Mouse (Mus musculus) ovary, postnatal 10 days (tissue): ENCODE results near the gene Ppp1r27.
"Not testable (repeated sequence)": the region's sequence is repeated elsewhere in the genome, so short reads cannot be mapped to it uniquely, and the experiment has no call there.

Experiments
- DNase-seq: peaks from one replicate; pipeline ENCODE4 v3.0.0; 2022; ENCODE audit warnings: low spot score

The Ppp1r27 gene

DNA sequence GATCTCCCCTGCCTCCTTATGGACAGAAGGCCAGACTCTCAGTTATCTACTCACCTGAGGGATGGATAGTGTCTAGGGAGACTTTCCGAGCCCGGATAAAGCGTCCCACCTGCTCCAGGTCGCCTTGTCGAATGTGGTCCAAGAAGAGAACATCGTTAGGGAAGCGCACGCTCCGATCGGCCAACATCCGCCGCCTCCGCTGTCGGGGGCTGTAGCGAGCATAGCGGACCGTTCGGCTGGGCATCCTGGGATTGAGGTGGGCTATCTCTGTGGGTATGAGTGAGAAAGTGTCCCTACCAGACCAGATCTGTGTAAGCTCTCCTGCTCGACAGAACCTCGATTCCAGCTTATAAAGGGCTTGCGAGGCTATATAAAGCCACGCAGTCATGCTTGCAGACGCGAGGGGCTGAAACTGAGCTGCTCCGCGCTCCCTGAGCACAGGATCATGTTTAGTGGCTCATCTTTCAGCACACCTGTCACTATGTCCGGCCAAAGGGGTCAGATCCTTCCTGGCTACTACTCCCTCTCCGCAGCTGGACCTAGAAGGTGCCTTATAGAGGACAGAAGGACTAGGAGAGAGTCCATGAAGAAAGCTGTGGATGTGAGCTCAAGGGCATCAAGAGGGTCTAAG, at the start of gene Ppp1r27:
Gene Ppp1r27, minus strand, starts transcription at position 323 of the 631 bp plus-strand sequence.
- DNase-seq: no peak

DNA sequence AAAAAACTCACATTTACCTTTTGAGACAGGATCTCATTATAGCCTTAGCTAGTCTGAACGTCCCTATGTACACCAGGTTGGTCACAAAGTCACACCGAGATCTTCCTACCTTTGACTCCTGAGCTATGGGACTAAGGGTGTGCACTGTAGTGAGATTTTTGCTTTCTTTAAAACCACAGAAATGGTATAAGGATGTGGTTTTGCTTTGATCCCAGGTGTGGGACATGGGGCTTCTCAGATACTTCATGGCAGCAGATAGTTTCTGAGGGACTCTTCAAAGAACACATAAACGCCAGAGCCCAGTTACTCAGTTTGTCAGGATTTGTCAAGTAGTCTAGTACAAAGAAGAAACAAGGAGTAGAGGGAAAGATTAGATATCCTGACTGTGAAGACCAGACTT, 49.8 kb upstream of the Ppp1r27 start:
- no peak for DNase-seq

DNA sequence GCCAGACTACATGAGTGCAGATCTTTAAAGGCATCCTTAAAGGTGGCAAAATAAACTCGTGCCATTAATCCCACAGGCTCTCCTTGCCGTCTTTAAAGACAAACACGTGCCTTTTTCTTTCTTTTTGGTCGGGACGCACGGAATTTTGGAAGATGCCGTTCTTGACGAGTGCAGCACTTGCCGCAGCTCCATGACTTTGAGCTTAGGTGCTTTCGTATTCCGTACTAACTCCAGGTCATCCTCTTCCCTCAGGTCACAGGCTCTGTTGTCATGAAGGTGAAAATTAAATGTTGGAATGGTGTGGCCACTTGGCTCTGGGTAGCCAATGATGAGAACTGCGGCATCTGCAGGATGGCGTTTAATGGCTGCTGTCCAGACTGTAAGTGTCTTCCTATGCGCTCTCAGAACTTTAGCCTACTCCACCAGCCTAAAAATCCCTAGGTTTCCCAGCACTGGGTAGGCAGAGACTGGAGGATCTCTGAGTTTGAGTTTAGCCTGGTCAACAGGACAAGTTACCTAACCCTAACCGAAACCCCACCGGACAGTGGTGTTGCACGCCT, 48.1 kb upstream of the Ppp1r27 start:
- no peak for DNase-seq

- peak; percentile 74 for DNase-seq
Observed at GRCm38 (mm10) chr11:120598283-120598989, 47.5 kb upstream of the Ppp1r27 start, which contains the start of the genes Alyref and Anapc11. Gene Alyref (minus strand): TSS chr11:120598365. Gene Anapc11 (plus strand): TSS chr11:120598421.

GRCm38 (mm10) chr11:120597240-120598235, 46.6 kb upstream of the Ppp1r27 start:
- no peak for DNase-seq

DNA sequence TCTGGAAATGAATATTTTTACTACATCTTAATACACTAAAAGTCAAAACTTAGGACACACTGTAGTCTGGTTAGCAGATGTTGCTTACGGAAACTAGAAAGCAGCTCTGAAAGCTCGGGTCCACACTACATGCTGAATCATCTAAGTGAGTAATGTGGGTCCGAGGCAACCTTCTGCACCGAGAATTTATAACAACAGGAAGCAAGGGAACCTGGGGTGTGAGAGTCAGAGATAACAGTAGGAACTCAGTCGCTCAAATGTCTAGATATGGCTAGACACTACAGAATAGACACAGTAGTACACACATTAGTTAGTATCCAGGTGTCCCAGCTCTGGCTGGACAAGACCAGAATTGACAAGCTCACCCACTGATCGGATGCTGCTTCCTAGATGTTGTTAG, 37.6 kb upstream of the Ppp1r27 start:
- no peak for DNase-seq

GRCm38 (mm10) chr11:120583937-120584336, 33.0 kb upstream of the Ppp1r27 start:
- no peak for DNase-seq

DNA sequence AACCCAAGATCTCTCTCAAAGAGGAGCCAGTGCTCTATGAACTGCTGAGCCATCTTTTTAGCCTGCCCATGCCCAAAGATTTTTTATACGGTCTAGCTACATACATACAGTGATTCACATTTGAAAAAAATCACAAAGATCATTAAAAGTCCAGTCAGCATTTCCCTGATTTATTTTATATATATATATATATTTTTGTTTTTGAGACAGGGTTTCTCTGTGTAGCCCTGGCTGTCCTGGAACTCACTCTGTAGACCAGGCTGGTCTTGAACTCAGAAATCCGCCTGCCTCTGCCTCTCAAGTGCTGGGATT, 32.0 kb upstream of the Ppp1r27 start:
- DNase-seq: not testable (repeated sequence)

GRCm38 (mm10) chr11:120582268-120582981, 31.5 kb upstream of the Ppp1r27 start:
- no peak for DNase-seq

- peak; percentile 78 for DNase-seq
Observed at GRCm38 (mm10) chr11:120581490-120582267, 30.7 kb upstream of the Ppp1r27 start, which contains the start of gene Arhgdia. Gene Arhgdia (minus strand): TSS chr11:120581624.

DNA sequence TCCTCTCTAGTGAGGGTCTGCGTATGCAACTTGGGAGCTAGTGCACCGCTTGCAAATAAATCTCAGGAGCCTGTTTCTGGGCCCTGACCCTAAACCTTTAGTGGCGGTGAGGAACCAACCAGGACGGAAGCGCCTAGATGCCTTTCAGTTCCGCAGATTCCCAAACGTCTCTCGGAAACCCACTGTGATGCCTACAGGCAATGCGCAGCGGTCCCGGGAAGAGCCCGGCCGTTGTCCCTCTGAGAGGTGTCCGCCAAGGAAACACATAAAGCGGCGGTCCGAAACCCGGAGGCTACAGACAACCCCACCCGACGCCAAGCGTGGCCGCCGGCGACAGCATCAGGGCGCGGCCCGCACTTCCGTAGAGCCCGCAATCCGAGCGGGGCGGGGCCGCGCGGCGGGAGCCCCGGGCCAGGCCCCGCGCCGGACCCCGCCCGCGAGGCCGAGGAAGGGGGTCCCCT, 30.0 kb upstream of the Ppp1r27 start:
- DNase-seq: no peak

DNA sequence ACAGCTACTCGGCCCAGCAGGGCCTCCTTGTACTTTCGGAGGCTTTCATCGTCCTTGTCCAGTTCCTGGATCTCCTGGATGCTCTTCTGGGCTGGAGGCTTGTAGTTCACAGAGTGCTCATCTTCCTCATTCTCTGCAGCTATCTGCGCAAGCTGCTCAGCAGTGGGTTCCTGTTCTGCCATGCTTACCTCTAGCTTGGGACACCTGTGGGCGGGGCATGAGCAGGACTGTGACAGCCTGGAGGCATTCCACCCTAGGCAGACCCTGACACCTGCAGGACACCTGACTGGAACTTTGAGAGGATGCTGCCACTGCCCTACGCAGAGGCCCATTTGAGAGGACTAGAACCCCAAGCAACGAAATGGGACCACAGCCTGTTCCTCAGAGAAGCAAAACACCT, 29.3 kb upstream of the Ppp1r27 start:
- no peak for DNase-seq

- peak; percentile 57 for DNase-seq
Observed at GRCm38 (mm10) chr11:120579316-120580107, 28.6 kb upstream of the Ppp1r27 start.

DNA sequence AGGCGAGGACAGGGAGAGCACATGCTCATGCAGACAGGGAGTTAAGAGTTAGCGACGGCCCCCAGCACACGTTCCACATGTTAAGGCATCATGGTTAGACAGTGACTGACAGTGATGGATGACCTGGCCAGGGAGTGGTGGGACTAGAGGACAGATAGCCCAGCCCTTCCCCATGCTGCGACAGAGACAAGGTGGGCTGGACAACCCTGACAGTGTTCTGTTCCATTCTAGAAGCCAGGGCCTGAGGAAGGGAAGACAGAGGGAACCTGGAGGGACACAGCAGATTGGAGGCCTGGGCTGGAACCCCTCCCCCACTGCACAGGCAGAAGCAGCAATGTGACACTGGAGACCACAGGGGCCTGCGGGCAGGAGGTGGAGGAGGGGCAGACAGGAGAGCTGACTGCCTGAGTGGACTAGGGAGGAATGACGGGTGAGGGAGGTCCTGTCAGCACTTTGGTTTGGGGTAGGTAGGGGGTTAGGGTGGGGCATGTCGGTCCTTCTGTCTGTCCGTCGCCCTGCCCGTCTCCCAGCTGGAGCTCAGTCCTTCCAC, 27.8 kb upstream of the Ppp1r27 start:
- DNase-seq: no peak

DNA sequence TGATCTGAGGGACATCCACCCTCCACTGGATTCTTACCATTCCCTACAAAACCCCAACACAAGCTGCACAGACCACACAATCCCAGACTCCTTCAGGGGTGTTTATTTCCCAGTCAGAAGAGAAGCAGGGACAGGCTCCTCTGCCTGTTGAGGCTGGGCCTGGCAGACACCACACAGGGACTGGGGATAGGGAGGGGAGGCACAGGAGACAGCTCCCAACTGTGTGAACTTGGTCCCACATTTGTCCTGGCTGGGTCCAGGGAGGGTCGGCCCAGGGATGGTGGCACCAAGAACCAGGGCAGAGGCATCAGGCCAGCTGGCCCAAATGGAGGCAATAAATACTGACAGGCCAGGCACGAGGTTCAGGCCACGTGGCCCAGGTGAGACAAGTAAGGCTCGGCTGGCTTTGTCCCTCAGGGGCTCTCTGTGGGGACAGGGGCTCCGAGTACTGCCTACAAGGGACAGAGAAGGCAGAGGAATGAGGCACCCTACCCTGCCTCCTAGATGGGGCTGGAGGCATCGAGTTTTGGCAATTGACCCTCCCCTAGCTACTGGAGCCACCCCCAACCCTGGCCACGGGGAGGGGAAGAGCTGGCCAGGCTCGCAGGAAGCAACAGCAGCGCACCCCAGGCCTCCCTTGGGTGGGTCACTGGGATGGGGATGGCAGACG, 27.2 kb upstream of the Ppp1r27 start:
- no peak for DNase-seq

GRCm38 (mm10) chr11:120577211-120578023, 26.5 kb upstream of the Ppp1r27 start:
- no peak for DNase-seq

- DNase-seq: no peak
Observed at GRCm38 (mm10) chr11:120576365-120576981, 25.5 kb upstream of the Ppp1r27 start.
